Mouse (Mus musculus) lung, adult 2 months (tissue): ENCODE measurements at regions not wholly inside any gene's neighbourhood (a gene's known extent, or its start where the extent isn't known, plus 50 kb on each side); places are given as distances from the start of the nearest gene placed in this dataset.

ENCODE experiments used
- CTCF ChIP-seq: fragments of 200-500 bp; IDR thresholded peaks from 2 replicates; pipeline ENCODE4 v1.5.1; 2011; ENCODE audit warnings: mild to moderate bottlenecking, low read length, control low read depth; ENCODE audit not compliant: insufficient read depth
- POLR2A ChIP-seq: fragments of 200-500 bp; IDR thresholded peaks from 2 replicates; pipeline ENCODE4 v1.6.1; 2011; ENCODE audit warnings: low read depth, mild to moderate bottlenecking, control low read depth, low read length, borderline replicate concordance; ENCODE audit errors: extremely low read depth

DNA sequence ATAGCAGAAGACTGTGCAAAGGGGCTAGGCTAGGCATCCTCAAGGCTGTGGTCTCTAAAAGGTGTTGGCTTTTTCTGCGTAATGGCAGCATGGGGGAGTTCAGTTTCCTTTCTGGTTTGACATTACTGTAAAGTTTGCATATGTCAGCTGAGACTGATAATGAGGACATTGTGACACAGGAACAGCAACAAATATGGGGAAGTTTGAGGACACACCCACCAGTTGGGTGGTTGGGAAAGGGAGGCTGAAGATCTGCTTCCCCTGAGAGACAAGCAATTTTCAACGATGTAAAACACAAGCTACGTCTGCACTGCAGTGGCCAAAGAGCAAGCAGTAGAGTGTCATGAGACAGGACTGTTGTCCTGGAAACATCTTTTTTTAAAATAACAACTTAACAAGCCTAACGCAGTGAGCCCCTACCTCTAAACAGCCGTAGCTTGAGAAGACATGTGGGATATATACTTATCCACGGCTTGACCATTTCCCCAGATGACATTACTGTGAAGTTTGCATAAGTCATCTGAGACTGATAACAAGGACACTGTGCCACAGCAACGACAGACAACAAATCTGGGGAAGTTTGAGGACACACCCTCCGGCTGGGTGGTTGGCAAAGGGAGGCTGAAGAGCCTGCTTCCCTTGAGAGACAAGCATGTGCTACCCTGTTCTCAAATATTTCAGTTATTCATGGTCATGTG lies 173.8 kb downstream of the Plk2 start:
- TF ChIP-seq CTCF: no peak
- TF ChIP-seq POLR2A: no peak
